Mouse (Mus musculus): ENCODE data around the gene Cxcr5. TPM values are rescaled to one million over a fixed set of nuclear protein-coding genes. Genes with fewer than 3 reads are reported as not detected.

The Cxcr5 gene
- polyA plus RNA-seq, 1 experiment = not detected

DNA sequence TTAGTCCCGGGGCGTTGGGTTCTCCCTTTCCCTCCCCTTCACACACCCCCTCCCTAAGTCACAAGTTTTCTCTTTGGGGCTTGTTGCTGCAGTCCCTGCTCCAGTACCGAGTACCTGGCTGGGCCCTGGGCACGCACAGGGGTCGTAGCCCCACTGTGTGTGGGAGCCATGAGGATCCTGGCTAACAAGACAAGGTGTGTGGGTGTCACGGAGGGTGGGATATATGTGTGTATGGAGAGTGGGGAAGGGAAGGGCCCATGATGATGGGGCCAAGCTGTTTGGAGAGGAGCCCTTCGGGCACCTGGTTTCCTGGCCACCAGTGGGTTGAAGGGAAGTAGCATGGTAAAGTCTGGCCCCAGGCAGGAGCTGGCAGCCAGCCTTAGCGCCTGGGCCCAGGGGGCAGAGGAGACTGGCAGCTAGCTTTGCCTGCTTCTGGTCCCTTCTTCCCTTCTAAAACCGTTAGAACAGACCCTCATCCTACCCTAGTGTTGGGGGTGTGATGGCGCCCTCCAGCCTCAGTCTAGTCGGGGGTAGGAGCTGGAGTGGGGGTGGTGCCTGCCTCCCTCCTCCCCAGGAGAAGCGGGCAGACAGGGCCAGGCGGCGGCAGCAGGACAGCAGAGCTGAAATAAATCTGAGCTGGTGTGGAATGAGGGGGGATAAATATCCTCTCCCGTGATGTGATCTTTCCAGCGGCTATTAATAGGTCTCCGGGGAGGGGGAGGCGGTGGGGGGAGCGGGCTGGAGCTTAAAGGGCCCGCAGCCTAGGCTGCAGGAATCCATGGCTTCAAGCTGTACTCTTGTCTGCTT is 62.1 kb downstream of the Cxcr5 start:
- TF ChIP-seq POLR2A (IDR thresholded peaks at IDR 0.05; ENCODE audit: low read depth, low read length) (peak; percentile 85), CTCF (IDR thresholded peaks at IDR 0.05; ENCODE audit: borderline replicate concordance, insufficient read depth, low read length) (no peak)

DNA sequence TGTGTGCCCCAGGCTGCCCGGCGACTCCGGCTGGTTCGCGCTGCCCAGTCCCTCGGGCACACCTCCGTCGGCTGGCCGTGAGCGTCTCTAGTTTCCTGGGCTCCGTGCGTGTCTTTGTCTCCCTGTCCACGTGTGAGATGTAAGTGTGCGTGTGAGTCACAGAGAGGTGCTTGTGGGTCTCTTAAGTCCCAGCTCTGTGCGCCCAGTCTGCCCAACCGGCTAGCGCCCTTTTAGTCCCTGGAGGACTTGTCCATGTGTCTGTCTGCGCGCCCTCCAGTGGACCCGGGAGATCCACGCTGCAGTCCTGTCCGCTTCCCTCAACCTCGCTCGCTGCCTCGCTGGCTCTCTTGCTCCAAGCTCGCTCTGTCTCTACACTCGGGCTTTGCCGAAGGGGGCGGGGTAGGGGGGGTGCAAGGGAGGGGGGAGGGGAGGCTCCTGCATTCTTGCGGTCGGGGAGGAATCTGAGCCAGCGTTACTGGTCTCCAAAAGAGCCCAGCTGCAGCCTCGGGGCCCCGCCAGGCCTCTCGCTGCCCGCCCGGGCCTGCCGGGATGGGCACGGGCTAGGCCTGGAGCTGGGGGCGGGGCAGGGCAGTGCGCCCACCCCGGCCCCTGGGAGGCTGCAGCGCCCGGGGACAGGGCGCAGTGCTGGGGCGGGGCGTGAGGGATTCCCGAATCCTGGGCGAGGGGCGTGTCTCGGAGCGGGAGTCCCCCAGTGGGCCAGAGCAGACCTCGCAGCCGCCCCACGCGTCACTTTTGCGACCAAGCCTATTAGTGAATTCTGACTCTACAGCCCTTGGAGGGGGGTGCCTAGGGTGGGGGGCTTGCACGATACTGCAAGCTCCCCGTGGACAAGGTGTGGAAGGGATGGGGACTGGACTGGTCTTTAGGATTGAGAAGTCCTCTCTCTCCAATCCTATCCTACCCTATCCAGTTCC is 63.0 kb downstream of the Cxcr5 start:
- Histone ChIP-seq H3K4me1 (ENCODE audit: control insufficient read depth, insufficient read depth, low read length) (peaks cover 37% of the 10 kb centered on the region), H3K4me3 (ENCODE audit: insufficient read depth, low read length) (peak overlapping the region; percentile 46), H3K27ac (ENCODE audit: insufficient read depth, low read length) (peak overlapping the region; percentile 97)
- peak; percentile 56; the same call in 1 of the 2 replicates for TF ChIP-seq CTCF (IDR thresholded peaks at IDR 0.05; ENCODE audit: borderline replicate concordance, insufficient read depth, low read length)
- TF ChIP-seq POLR2A (IDR thresholded peaks at IDR 0.05; ENCODE audit: low read depth, low read length) = peak; percentile 68

More for the DNA sequence above, 62.1 kb downstream of the Cxcr5 start:
- Histone ChIP-seq H3K4me3 (ENCODE audit: insufficient read depth, low read length) (peak overlapping the region; percentile 46), H3K4me1 (ENCODE audit: control insufficient read depth, insufficient read depth, low read length) (peaks cover 32% of the 10 kb centered on the region), H3K27ac (ENCODE audit: insufficient read depth, low read length) (peak overlapping the region; percentile 96)

DNA sequence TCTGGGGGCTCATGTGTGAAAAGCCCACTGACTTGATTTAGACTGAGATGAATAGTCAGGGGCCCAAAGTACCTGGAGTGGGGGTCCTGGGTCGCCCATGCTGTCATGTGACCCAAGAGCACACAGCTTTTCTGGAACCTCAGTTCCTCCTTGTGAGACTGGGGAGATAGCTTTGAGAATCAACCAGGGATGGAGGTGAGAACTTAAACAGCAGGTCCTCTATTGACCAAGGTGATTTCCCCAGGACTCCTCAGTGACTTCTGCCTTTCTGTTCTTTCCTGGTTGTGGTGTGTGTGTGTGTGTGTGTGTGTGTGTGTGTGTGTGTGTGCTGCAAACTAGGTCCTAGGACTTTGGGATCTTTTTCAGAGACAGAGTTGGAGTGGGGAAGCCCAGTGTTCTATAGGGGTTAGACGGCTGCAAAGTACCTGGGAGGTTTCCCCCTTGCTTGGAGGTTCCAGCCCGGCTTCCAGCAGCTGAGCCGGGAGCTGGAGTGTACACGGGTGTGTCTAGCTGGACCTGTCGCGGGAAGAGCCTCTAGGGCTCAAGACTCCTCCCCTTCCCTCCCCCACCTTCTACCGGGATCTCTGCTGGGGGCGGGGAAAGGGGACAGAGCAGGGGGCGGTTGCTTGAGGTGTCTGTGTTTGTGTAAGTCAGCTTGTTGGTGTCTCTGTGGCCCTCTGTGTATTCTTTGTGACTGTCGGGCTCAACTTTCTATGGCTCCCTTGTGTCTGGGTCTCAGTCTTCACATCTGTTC is 63.9 kb downstream of the Cxcr5 start:
- TF ChIP-seq CTCF (IDR thresholded peaks at IDR 0.05; ENCODE audit: borderline replicate concordance, insufficient read depth, low read length) (no peak), POLR2A (IDR thresholded peaks at IDR 0.05; ENCODE audit: low read depth, low read length) (peak; percentile 64)
- Histone ChIP-seq H3K27ac (ENCODE audit: insufficient read depth, low read length) (peak overlapping the region; percentile 97), H3K4me3 (ENCODE audit: insufficient read depth, low read length) (peak overlapping the region; percentile 39), H3K4me1 (ENCODE audit: control insufficient read depth, insufficient read depth, low read length) (peaks cover 40% of the 10 kb centered on the region)

DNA sequence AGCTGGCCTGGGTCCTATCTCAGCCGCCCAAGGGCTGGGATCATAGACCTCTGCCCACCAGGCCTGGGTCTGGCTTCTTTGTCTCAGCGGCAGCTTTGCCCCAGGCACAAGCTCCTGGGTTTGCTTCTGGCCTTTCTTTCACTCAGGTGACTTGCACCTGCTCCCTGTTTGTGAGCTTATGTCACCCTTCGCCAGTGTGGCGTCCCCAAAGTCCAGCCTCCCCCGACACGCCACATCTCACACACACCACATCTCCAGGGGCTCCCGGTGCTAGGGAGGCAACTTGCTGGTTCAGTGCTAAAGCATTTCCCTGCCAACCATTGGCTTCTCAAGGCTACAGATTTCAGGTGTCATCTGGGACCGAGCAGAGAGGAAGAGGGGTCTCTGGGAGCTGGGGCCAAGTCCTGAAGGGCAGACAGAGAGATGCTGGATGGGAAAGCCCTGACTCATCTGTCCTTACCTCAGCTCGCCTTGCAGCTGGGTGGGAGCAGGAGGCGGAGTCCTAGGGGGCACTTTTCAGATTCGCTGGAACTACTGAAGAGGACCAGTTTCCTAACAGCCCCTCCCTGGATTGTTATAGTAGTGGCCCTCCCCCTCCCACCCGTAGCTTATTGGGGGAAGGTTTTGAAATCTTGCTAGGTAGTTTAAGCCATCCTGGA is 64.7 kb downstream of the Cxcr5 start:
- no peak for TF ChIP-seq POLR2A (IDR thresholded peaks at IDR 0.05; ENCODE audit: low read depth, low read length)
- TF ChIP-seq CTCF (IDR thresholded peaks at IDR 0.05; ENCODE audit: borderline replicate concordance, insufficient read depth, low read length) = no peak
- H3K27ac ChIP-seq (ENCODE audit: insufficient read depth, low read length) = 0 out of 2 replicates have a peak overlapping the region, but pooled peaks have one; percentile 23
- H3K4me1 ChIP-seq (ENCODE audit: control insufficient read depth, insufficient read depth, low read length) = peaks cover 40% of the 10 kb centered on the region
- no peak overlapping the region for H3K4me3 ChIP-seq (ENCODE audit: insufficient read depth, low read length)

DNA sequence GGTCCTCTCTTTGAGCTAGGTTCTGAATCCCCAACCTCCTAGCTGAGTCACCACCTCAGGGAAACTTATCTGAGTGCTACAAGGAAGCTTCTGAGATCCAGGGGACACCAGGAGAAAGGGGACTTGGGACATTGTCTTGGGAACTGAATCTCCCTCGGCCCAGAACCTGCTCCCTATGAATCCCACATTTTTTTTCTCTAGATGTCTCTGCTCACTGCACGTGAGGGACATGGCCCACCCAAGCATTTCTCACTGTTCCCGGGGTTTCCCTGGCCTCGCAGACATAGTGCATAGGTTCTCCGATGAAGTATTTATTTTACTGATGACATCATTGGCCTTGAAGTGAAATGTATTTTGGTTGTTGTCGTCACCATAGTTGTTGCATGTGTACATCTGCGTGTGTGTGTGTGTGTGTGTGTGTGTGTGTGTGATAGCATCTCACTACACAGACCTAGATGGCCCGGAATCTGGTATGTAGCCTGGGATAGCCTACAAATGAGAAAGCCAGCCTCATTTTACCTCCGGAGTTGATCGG is 65.8 kb downstream of the Cxcr5 start:
- no peak overlapping the region for H3K27ac ChIP-seq (ENCODE audit: insufficient read depth, low read length)
- no peak overlapping the region for H3K4me3 ChIP-seq (ENCODE audit: insufficient read depth, low read length)
- H3K4me1 ChIP-seq (ENCODE audit: control insufficient read depth, insufficient read depth, low read length) = peaks cover 32% of the 10 kb centered on the region
- TF ChIP-seq CTCF (IDR thresholded peaks at IDR 0.05; ENCODE audit: borderline replicate concordance, insufficient read depth, low read length) (no peak), POLR2A (IDR thresholded peaks at IDR 0.05; ENCODE audit: low read depth, low read length) (no peak)

DNA sequence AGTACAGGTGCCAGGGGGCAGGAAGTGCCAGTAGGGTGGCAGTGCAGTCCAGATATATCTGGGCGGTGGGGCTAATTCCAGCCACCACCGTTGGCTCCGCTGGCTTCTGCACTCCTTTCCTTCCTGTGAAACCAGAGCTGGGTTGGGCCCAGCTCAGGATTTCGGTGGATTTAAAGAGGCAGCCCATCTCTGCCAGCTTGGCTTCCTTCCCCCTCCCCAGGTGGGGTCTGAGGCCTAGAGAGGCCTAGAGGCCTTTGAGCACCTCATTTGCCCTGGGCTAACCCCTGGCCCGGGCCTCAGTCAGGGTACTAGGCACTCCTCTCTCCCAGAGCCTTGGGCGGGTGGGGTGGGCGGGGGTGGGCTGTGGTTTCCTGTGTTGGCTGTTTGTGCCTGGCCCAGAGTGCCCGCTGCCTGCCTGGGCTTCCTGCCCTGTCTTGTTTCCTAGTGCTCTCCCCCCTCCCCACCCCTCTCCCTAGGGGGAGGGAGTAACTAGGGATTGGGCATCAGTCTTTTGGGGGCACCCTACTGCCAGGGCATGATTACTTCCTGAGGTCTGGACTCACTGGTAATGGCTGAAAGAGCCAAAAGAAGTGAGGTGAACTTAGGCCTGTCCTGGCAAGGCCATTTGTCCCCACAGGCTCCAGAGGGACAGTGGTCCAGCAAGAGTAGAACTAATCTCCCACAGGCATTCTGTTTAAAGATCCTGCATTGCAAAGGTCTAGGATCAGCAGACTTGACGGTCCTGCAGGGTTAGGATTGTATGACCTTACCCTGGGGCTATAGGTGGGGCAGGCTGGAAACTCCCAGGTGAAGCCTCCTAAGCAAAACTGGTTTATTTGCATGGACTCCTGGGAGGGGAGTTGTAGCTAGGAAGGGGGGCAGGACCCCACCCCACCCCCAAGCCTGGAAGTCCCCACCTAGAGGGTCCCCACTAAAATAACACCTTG is 66.5 kb downstream of the Cxcr5 start:
- H3K4me3 ChIP-seq (ENCODE audit: insufficient read depth, low read length) = no peak overlapping the region
- TF ChIP-seq CTCF (IDR thresholded peaks at IDR 0.05; ENCODE audit: borderline replicate concordance, insufficient read depth, low read length) = no peak
- TF ChIP-seq POLR2A (IDR thresholded peaks at IDR 0.05; ENCODE audit: low read depth, low read length) = no peak
- peaks cover 25% of the 10 kb centered on the region for H3K4me1 ChIP-seq (ENCODE audit: control insufficient read depth, insufficient read depth, low read length)
- H3K27ac ChIP-seq (ENCODE audit: insufficient read depth, low read length) = peak overlapping the region; percentile 24

DNA sequence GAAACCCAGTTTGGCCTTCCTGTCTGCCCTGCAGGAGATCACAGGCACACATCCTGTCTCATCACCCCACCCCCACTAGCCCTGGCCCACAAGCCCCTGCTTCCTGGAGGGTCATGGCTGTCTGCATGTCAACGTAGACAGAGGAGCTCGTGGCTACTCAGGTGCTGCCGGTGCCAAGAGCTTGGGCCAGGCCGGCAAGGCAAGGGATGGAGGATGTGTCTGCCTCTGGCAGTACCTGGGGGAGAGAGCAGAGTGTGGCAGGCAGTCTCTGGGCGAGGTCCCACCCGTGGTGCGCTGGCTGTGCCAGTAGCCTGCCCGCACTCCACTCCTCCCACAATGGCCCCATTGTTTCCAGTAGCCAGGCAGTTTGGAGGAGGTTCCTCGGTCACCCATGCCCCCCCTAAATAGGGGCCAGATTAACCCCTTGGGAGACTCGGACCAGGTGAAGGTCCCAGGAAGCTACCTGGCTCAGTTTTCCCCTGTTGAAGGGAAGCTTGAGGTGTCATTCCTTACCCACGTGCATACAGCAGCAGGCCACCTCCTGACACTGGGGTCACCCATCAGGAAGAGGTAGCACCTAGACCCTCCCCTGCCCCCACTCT is 67.3 kb downstream of the Cxcr5 start:
- Histone ChIP-seq H3K4me1 (ENCODE audit: control insufficient read depth, insufficient read depth, low read length) (peaks cover 29% of the 10 kb centered on the region), H3K27ac (ENCODE audit: insufficient read depth, low read length) (peak overlapping the region; percentile 24), H3K4me3 (ENCODE audit: insufficient read depth, low read length) (no peak overlapping the region)
- TF ChIP-seq CTCF (IDR thresholded peaks at IDR 0.05; ENCODE audit: borderline replicate concordance, insufficient read depth, low read length) (no peak), POLR2A (IDR thresholded peaks at IDR 0.05; ENCODE audit: low read depth, low read length) (no peak)

All from embryonic fibroblast, embryonic 13.5 days (primary cell).